Mouse (Mus musculus): Measurements from ENCODE around the gene U2surp.

GRCm38 (mm10) chr9:95557722-95558121 lies 45.9 kb upstream of the U2surp start:
- TF ChIP-seq POLR2A (IDR thresholded peaks at IDR 0.05; ENCODE audit: insufficient read length, low read depth) (no peak), MYOD1 (IDR thresholded peaks at IDR 0.05; ENCODE audit: control insufficient read depth in 1 of 3, insufficient read length in 2 of 3, low read depth in 2 of 3) (no peak)

All from myocyte (in vitro differentiated cells).